Mouse (Mus musculus): ENCODE data around the gene Ssbp4. TPM values are rescaled to one million over a fixed set of nuclear protein-coding genes. Genes with fewer than 3 reads are reported as not detected.

Ssbp4 gene
- polyA plus RNA-seq, 1 experiment from 2014 or later = 122 TPM

DNA sequence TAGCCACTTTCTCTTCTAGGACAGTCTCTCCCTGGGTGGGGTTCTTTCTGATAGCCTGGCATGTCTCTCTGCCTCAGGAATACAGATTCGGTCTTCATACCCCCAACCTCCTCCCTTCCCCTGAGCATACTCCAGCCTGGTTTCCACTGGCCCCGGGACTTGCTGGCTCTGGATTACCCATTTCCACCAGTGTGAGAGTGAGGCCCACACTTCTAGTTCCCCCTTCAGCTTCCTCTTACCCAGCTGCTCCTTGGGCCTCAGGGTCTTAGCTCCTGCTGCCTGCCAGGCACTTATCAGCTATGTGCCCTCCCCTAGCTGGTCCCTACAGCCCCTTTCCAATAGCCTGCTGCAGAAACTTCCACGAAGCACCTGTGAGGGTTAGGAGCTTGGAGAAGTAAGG is 7.2 kb upstream of the Ssbp4 start, which contains the start of gene Lrrc25:
TSS of gene Lrrc25 (plus strand) at position 262 of the 400 bp plus-strand sequence.
- no peak within 1 kb of the TSS for H3K27ac ChIP-seq (ENCODE audit: low read length)
- no peaks in the 10 kb centered on the region for H3K27me3 ChIP-seq (ENCODE audit: control insufficient read depth, insufficient read depth, low read length)
- ATAC-seq (ENCODE audit: insufficient number of reproducible peaks, insufficient read depth, low FRiP score, low read depth) = no peak

DNA sequence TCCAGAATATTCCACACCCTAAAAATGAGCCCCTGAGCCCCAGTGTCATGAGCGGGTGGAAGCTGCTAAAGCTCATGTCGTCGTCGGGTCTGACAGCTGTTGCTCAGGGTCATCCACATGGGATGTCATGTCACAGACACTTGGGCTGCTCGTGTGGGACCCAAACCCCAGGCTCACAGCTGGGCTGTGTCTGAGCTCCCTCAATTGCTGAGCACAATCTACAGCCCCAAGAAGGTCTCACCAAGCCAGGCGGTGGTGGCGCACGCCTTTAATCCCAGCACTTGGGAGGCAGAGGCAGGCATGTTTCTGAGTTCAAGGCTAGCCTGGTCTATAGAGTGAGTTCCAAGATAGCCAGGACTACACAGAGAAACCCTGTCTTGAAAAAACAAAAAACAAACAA is 6.6 kb upstream of the Ssbp4 start:
- no peak overlapping the region for H3K27ac ChIP-seq (ENCODE audit: low read length)
- no peak overlapping the region for H3K4me3 ChIP-seq (ENCODE audit: low read depth, low read length)
- H3K9ac ChIP-seq (replicated peaks; ENCODE audit: low read depth, low read length) = no peak overlapping the region
- no peaks in the 10 kb centered on the region for H3K9me3 ChIP-seq (ENCODE audit: control insufficient read depth, low read depth, low read length)
- H3K4me2 ChIP-seq (replicated peaks; ENCODE audit: low read depth, low read length) = no peak overlapping the region
- peaks cover 15% of the 10 kb centered on the region; the same call in 1 of the 2 replicates for H3K4me1 ChIP-seq (ENCODE audit: control insufficient read depth, insufficient read depth, low read length)
- 78% methylated on average over 8 of the region's 8 CpGs for WGBS
- no peaks in the 10 kb centered on the region for H3K36me3 ChIP-seq (ENCODE audit: control insufficient read depth, insufficient read depth, low read length)
- H3K27me3 ChIP-seq (ENCODE audit: control insufficient read depth, insufficient read depth, low read length) = no peaks in the 10 kb centered on the region
- no peak for ATAC-seq (ENCODE audit: insufficient number of reproducible peaks, insufficient read depth, low FRiP score, low read depth)

More for the DNA sequence above, 7.2 kb upstream of the Ssbp4 start, which contains the start of gene Lrrc25:
- no peak within 1 kb of the TSS for H3K4me2 ChIP-seq (replicated peaks; ENCODE audit: low read depth, low read length)
- H3K4me1 ChIP-seq (ENCODE audit: control insufficient read depth, insufficient read depth, low read length) = 0 out of 2 replicates have a peak, but pooled peaks cover 10% of the 10 kb centered on the region
- H3K4me3 ChIP-seq (ENCODE audit: low read depth, low read length) = no peak within 1 kb of the TSS
- no peak within 1 kb of the TSS for H3K9ac ChIP-seq (replicated peaks; ENCODE audit: low read depth, low read length)
- H3K9me3 ChIP-seq (ENCODE audit: control insufficient read depth, low read depth, low read length) = no peaks in the 10 kb centered on the region
- no peaks in the 10 kb centered on the region for H3K36me3 ChIP-seq (ENCODE audit: control insufficient read depth, insufficient read depth, low read length)
- WGBS = 79% methylated on average over 3 of the region's 3 CpGs

GRCm38 (mm10) chr8:70614469-70614868 is 5.8 kb upstream of the Ssbp4 start:
- H3K9ac ChIP-seq (replicated peaks; ENCODE audit: low read depth, low read length) = no peak overlapping the region
- WGBS = 67% methylated on average over 5 of the region's 5 CpGs
- peak overlapping the region; percentile 53; the same call in 1 of the 2 replicates for H3K27ac ChIP-seq (ENCODE audit: low read length)

DNA sequence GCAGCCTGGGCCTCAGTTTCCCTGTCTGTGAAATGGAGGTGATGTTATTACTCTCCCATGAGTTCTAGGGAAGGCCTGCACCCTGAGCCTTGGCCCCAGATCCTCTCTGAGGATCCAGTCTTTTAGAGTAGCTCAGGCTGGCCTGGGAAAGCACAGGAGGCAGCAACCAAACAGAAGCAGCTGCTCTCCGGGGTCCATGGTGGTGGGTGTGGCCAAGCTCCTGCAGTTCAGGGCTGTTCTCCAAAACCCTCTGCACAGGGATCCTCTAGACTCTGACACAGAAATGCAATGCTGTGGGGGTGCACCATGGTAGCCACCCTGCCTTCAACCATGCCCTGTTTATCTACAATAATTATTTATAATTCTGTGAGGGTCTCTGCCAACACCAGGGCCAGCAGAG is 5.1 kb upstream of the Ssbp4 start:
- H3K27ac ChIP-seq (ENCODE audit: low read length) = peak overlapping the region; percentile 23; the same call in 1 of the 2 replicates
- no peaks in the 10 kb centered on the region for H3K36me3 ChIP-seq (ENCODE audit: control insufficient read depth, insufficient read depth, low read length)
- no peak overlapping the region for H3K9ac ChIP-seq (replicated peaks; ENCODE audit: low read depth, low read length)
- H3K4me1 ChIP-seq (ENCODE audit: control insufficient read depth, insufficient read depth, low read length) = peaks cover 13% of the 10 kb centered on the region; the same call in 1 of the 2 replicates
- no peak overlapping the region for H3K4me2 ChIP-seq (replicated peaks; ENCODE audit: low read depth, low read length)
- H3K9me3 ChIP-seq (ENCODE audit: control insufficient read depth, low read depth, low read length) = no peaks in the 10 kb centered on the region
- no peak for ATAC-seq (ENCODE audit: insufficient number of reproducible peaks, insufficient read depth, low FRiP score, low read depth)
- 5% methylated on average over 1 of the region's 1 CpGs for WGBS
- no peaks in the 10 kb centered on the region for H3K27me3 ChIP-seq (ENCODE audit: control insufficient read depth, insufficient read depth, low read length)
- no peak overlapping the region for H3K4me3 ChIP-seq (ENCODE audit: low read depth, low read length)

More at GRCm38 (mm10) chr8:70614469-70614868, 5.8 kb upstream of the Ssbp4 start:
- Histone ChIP-seq H3K4me3 (ENCODE audit: low read depth, low read length) (no peak overlapping the region), H3K9me3 (ENCODE audit: control insufficient read depth, low read depth, low read length) (no peaks in the 10 kb centered on the region), H3K4me1 (ENCODE audit: control insufficient read depth, insufficient read depth, low read length) (peaks cover 15% of the 10 kb centered on the region; the same call in 1 of the 2 replicates), H3K4me2 (replicated peaks; ENCODE audit: low read depth, low read length) (no peak overlapping the region), H3K27me3 (ENCODE audit: control insufficient read depth, insufficient read depth, low read length) (no peaks in the 10 kb centered on the region), H3K36me3 (ENCODE audit: control insufficient read depth, insufficient read depth, low read length) (no peaks in the 10 kb centered on the region)
- ATAC-seq (ENCODE audit: insufficient number of reproducible peaks, insufficient read depth, low FRiP score, low read depth) = no peak

DNA sequence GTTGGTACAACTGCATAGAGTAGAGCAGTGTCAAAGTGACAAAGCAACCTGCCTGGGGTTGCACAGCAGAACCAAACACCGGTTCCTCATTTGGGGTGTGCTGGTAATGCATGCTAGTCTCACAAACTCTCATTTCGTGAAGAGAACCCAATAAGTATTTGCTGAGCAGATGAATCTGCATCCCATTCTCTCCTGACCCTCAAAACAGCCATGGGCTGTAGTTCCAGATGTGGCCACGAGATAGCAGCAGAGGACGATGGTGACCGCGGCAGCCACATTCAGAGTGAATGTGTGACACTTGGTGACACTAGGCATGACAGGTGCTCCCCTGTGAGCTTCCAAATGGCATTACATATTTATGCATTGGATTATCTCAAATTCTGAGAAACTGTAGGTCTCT is 3.2 kb upstream of the Ssbp4 start:
- Histone ChIP-seq H3K4me3 (ENCODE audit: low read depth, low read length) (peak overlapping the region; percentile 46), H3K4me2 (replicated peaks; ENCODE audit: low read depth, low read length) (peak overlapping the region; percentile 98), H3K27me3 (ENCODE audit: control insufficient read depth, insufficient read depth, low read length) (no peaks in the 10 kb centered on the region), H3K36me3 (ENCODE audit: control insufficient read depth, insufficient read depth, low read length) (no peaks in the 10 kb centered on the region), H3K9ac (replicated peaks; ENCODE audit: low read depth, low read length) (peak overlapping the region; percentile 45; the same call in 1 of the 2 replicates), H3K27ac (ENCODE audit: low read length) (peak overlapping the region; percentile 84), H3K4me1 (ENCODE audit: control insufficient read depth, insufficient read depth, low read length) (peaks cover 16% of the 10 kb centered on the region; the same call in 1 of the 2 replicates), H3K9me3 (ENCODE audit: control insufficient read depth, low read depth, low read length) (no peaks in the 10 kb centered on the region)
- WGBS = 0% methylated on average over 6 of the region's 6 CpGs
- no peak for ATAC-seq (ENCODE audit: insufficient number of reproducible peaks, insufficient read depth, low FRiP score, low read depth)

DNA sequence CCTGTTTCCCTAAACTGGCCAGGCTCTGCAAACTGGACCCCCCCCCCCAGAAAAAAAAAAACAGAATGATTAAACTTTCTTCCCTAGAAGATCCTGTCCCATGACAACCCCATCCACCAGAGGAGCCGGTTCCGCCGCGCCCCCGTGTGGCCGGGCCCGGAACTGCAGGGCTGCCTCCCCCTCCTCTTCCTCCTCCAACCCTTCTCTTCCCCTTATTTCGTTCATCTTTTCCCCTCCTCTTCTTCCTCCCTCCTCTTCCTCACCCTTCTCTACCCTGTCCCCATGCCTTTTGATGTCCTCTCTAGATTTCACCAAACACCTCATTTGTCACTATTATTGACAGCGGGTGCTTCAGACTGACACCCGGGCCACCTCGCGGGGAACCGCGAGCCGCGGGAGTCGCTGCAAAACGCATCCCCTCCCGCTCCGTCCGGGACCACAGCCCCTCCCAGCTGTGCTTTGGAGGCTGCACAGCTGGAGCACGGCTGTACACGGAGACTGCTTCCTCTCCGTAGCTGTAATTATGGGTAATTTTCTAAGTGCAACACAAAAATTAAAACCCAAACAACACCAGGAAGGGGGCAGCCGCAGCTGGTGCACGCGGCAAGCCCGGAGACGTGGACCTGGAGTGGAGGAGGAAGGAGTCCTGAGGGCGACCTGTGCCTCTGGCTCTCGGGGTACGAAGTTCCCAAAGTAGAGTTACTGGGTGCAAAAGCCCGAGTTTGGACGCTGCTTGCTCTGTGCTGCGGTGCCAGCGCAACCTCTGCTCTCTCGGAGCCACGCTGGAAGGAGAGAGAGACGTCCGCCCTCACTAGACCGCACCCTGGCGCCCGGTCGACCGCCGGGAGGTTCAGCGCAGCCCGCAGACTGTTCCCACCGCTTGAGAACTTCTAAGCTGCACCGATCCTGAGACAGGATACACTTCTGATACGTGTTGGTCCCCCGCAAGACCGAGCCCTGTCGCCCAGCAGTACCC is 2.4 kb upstream of the Ssbp4 start:
- peak overlapping the region; percentile 45 for H3K9ac ChIP-seq (replicated peaks; ENCODE audit: low read depth, low read length)
- under 1% methylated on average over 54 of the region's 54 CpGs for WGBS
- H3K4me3 ChIP-seq (ENCODE audit: low read depth, low read length) = peak overlapping the region; percentile 46
- H3K27me3 ChIP-seq (ENCODE audit: control insufficient read depth, insufficient read depth, low read length) = no peaks in the 10 kb centered on the region
- H3K27ac ChIP-seq (ENCODE audit: low read length) = peak overlapping the region; percentile 99
- H3K4me2 ChIP-seq (replicated peaks; ENCODE audit: low read depth, low read length) = peak overlapping the region; percentile 98
- no peaks in the 10 kb centered on the region for H3K9me3 ChIP-seq (ENCODE audit: control insufficient read depth, low read depth, low read length)
- H3K36me3 ChIP-seq (ENCODE audit: control insufficient read depth, insufficient read depth, low read length) = no peaks in the 10 kb centered on the region
- peaks cover 16% of the 10 kb centered on the region; the same call in 1 of the 2 replicates for H3K4me1 ChIP-seq (ENCODE audit: control insufficient read depth, insufficient read depth, low read length)
- no peak for ATAC-seq (ENCODE audit: insufficient number of reproducible peaks, insufficient read depth, low FRiP score, low read depth)

DNA sequence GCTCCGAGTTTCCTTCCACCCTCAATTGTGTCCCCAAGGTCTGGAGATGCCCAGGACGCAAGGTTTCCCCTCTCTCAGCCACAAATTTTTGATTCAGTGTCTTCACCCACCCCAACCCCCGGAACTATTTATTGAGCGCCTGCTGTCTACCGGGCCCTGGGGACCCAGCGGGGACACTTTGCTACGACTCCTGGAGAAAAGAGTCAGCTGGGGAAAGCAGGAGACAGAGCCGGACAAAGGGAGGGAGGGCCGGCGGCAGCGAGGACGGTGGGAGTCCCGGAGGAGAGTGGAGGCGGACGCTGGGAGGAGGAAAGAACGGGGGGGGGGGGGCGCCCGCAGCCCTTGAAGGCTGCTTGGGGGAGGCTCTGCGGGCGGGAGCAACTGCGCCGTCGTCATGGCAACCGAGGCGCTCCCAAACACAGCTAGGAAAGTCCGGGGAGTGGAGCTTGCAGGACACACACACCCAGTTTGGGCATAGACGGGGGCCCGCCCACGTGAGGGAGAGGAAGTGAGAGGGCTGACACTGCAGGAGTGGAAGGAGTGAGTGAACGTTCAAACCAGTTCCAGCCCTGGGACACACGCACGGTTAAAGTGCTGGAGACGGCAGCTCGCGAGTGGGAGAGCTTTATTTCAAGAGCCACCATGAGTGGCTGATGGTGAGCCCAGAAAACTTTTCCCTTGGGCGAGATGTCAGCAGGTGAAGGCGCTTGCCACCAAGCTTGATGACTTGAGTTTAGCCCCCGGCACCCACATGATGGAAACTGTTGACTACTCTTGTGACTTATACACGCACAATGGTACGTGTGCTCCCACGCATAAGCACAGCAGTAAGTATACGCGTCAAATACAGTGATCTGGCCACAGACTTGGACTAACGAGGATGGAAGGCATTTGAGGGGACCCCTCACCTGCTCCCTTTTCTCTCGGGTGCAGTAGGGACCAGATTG is 1.4 kb upstream of the Ssbp4 start:
- peak; percentile 75 for ATAC-seq (ENCODE audit: insufficient number of reproducible peaks, insufficient read depth, low FRiP score, low read depth)
- Histone ChIP-seq H3K4me1 (ENCODE audit: control insufficient read depth, insufficient read depth, low read length) (peaks cover 16% of the 10 kb centered on the region; the same call in 1 of the 2 replicates), H3K36me3 (ENCODE audit: control insufficient read depth, insufficient read depth, low read length) (no peaks in the 10 kb centered on the region), H3K9ac (replicated peaks; ENCODE audit: low read depth, low read length) (peak overlapping the region; percentile 77), H3K27me3 (ENCODE audit: control insufficient read depth, insufficient read depth, low read length) (no peaks in the 10 kb centered on the region), H3K9me3 (ENCODE audit: control insufficient read depth, low read depth, low read length) (no peaks in the 10 kb centered on the region), H3K4me2 (replicated peaks; ENCODE audit: low read depth, low read length) (peak overlapping the region; percentile 98), H3K27ac (ENCODE audit: low read length) (peak overlapping the region; percentile 99), H3K4me3 (ENCODE audit: low read depth, low read length) (peak overlapping the region; percentile 46)
- WGBS = under 1% methylated on average over 43 of the region's 45 CpGs
